Mouse (Mus musculus): ENCODE measurements at regions not wholly inside any gene's neighbourhood (a gene's known extent, or its start where the extent isn't known, plus 50 kb on each side); places are given as distances from the start of the nearest gene placed in this dataset.
A peak's percentile ranks its signal among the peaks of the same experiment; 100 is the strongest.

- DNase-seq (ENCODE audit: low read depth, low spot score) = no peak
Measured at GRCm38 (mm10) chr2:162734286-162734685, 73.3 kb upstream of the Ptprt start.

GRCm38 (mm10) chr2:162720016-162720415 is 59.1 kb upstream of the Ptprt start:
- DNase-seq (ENCODE audit: low read depth, low spot score) = no peak

- DNase-seq (ENCODE audit: low read depth, low spot score) = no peak
Measured at GRCm38 (mm10) chr2:162718466-162718865, 57.5 kb upstream of the Ptprt start.

- DNase-seq (ENCODE audit: low read depth, low spot score) = no peak
Measured at GRCm38 (mm10) chr2:162714976-162715375, 54.0 kb upstream of the Ptprt start.

DNA sequence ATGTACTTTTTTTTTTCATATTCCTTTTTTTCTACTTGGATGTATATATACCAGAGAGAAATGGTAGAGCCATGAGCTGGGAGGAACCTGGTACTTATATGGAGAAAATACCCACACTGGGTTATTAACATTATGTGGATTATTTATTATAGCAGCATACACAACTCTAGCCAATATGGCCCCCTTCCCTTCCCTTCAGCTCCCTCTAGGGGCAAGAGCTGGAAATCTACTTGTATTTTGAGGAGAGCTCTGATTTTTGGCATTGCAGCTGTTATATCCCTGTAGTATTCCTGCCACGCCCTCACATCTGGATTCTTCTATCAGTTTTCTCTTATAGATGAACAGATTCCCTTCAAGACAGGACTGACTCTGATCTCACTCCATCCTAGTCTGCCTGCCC is 52.0 kb upstream of the Ptprt start:
- DNase-seq (ENCODE audit: low read depth, low spot score) = peak; percentile 20

GRCm38 (mm10) chr2:162712394-162712793 is 51.4 kb upstream of the Ptprt start:
- DNase-seq (ENCODE audit: low read depth, low spot score) = no peak

Measured in ZHBTc4 (cell line).